Mouse (Mus musculus) liver, postnatal 0 days (tissue): ENCODE measurements at regions not wholly inside any gene's neighbourhood (a gene's known extent, or its start where the extent isn't known, plus 50 kb on each side); places are given as distances from the start of the nearest gene placed in this dataset.

Experiments used
- CTCF ChIP-seq: sonication (generic); IDR thresholded peaks from 2 replicates; pipeline ENCODE4 v1.5.1; 2016; ENCODE audit warnings: antibody characterized with exemption, low read depth
- EP300 ChIP-seq: IDR thresholded peaks from 2 replicates; pipeline ENCODE4 v1.6.1; 2016; ENCODE audit warnings: antibody characterized with exemption, low read depth, mild to moderate bottlenecking

DNA sequence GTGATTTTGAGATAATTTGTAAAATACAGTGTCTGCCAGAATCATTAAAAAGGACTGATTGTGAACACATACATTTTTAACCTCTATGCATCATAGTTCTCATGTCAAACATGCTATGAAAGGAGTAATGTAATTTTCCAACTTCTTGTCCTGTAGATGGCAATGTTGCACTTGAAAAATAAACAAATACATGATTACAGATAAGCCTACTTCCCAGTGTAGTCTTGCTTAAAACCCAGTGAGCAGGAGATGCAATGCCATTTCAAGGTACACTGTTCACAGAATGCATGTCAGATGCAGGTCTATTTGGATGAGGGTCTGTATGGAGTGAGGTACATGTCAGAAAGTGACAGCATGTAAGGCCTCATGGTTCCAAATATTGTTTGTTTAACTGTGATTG, 668.6 kb downstream of the Tbl1xr1 start:
- TF ChIP-seq EP300 (no peak), CTCF (no peak)
